Mouse (Mus musculus) MEL (cell line): ENCODE results near the gene Slc35g3. TPM values are rescaled to one million over a fixed set of nuclear protein-coding genes. Genes with fewer than 3 reads are reported as not detected.
A peak's percentile ranks its signal among the peaks of the same experiment; 100 is the strongest.

Source experiments
- DNase-seq: peaks from one replicate; pipeline ENCODE4 v3.0.0; 2011; ENCODE audit warnings: low read depth, low spot score
- H3K27ac ChIP-seq: 2 replicates; pipeline ENCODE4 v1.5.1; 2012; ENCODE audit warnings: low read depth, mild to moderate bottlenecking, control low read depth, low read length, moderate library complexity; ENCODE audit not compliant: control insufficient read depth
- H3K27me3 ChIP-seq, 2 experiments: fragments of 150-350 bp in 1 of 2; sonication (generic) in 1 of 2; 2 replicates each; pipeline ENCODE4 v1.6.1; 2012; ENCODE audit warnings: low read length in 2 of 2, mild to moderate bottlenecking in 2 of 2, improper control_type of control experiment in 1 of 2, moderate library complexity in 1 of 2; ENCODE audit not compliant: insufficient read depth in 2 of 2, control insufficient read depth in 1 of 2
- H3K36me3 ChIP-seq, 2 experiments: 2 replicates each; pipeline ENCODE4 v1.6.1; 2012 to 2014; ENCODE audit warnings: low read length in 2 of 2, improper control_type of control experiment in 1 of 2, inconsistent platforms in 1 of 2, mild to moderate bottlenecking in 1 of 2; ENCODE audit not compliant: insufficient read depth in 2 of 2, control insufficient read depth in 1 of 2
- H3K4me1 ChIP-seq, 2 experiments: fragments of 150-350 bp in 1 of 2; sonication (generic) in 1 of 2; 2 replicates each; pipeline ENCODE4 v1.6.1; 2012; ENCODE audit warnings: low read length in 2 of 2, improper control_type of control experiment in 1 of 2, mild to moderate bottlenecking in 1 of 2; ENCODE audit not compliant: insufficient read depth in 2 of 2, control insufficient read depth in 1 of 2
- H3K4me3 ChIP-seq, 2 experiments: fragments of 150-350 bp in 1 of 2; sonication (generic) in 1 of 2; 2 replicates each; pipeline ENCODE4 v1.5.1; 2012; ENCODE audit warnings: low read depth in 2 of 2, low read length in 2 of 2, mild to moderate bottlenecking in 2 of 2, moderate library complexity in 2 of 2, control low read depth in 1 of 2, improper control_type of control experiment in 1 of 2; ENCODE audit not compliant: control insufficient read depth in 1 of 2, insufficient read depth in 1 of 2
- H3K79me2 ChIP-seq: 2 replicates; pipeline ENCODE4 v1.6.1; 2012; ENCODE audit warnings: mild to moderate bottlenecking, low read length, moderate library complexity; ENCODE audit not compliant: control insufficient read depth, poor library complexity, insufficient read depth
- H3K9ac ChIP-seq: 2 replicates; pipeline ENCODE4 v1.6.1; 2012; ENCODE audit warnings: low read depth, mild to moderate bottlenecking, control low read depth, low read length, moderate library complexity; ENCODE audit not compliant: control insufficient read depth, poor library complexity, severe bottlenecking
- H3K9me3 ChIP-seq: fragments of 150-350 bp; sonication (generic); replicated peaks from 2 replicates; pipeline ENCODE4 v1.6.1; 2012; ENCODE audit warnings: mild to moderate bottlenecking, low read length, improper control_type of control experiment, moderate library complexity; ENCODE audit not compliant: insufficient read depth
- CHD1 ChIP-seq: IDR thresholded peaks from 2 replicates; pipeline ENCODE4 v1.6.1; 2012; ENCODE audit warnings: low read depth, mild to moderate bottlenecking, inconsistent platforms, low read length, improper control_type of control experiment
- CHD2 ChIP-seq: IDR thresholded peaks from 2 replicates; pipeline ENCODE4 v1.6.1; 2011; ENCODE audit warnings: low read length, improper control_type of control experiment
- CTCF ChIP-seq, 3 experiments: IDR thresholded peaks in 2 of 3; conservative IDR thresholded peaks in 1 of 3; 2 replicates each; pipeline ENCODE4 v1.5.1; 2011 to 2012; ENCODE audit warnings: low read length in 3 of 3, low read depth in 2 of 3, mild to moderate bottlenecking in 2 of 3, improper control_type of control experiment in 1 of 3, inconsistent platforms in 1 of 3, mixed read lengths in 1 of 3, moderate library complexity in 1 of 3; ENCODE audit not compliant: control insufficient read depth in 1 of 3, insufficient read depth in 1 of 3, poor library complexity in 1 of 3, severe bottlenecking in 1 of 3
- E2F4 ChIP-seq: IDR thresholded peaks from 2 replicates; pipeline ENCODE4 v1.6.1; 2011; ENCODE audit warnings: low read depth, low read length, improper control_type of control experiment, borderline replicate concordance
- ELF1 ChIP-seq: IDR thresholded peaks from 2 replicates; pipeline ENCODE4 v1.6.1; 2014; ENCODE audit warnings: low read depth, mild to moderate bottlenecking, inconsistent platforms, low read length, improper control_type of control experiment, moderate library complexity
- EP300 ChIP-seq, 2 experiments: IDR thresholded peaks; 2 replicates each; pipeline ENCODE4 v1.6.1; 2011; ENCODE audit warnings: improper control_type of control experiment in 2 of 2, low read length in 2 of 2, low read depth in 1 of 2, mild to moderate bottlenecking in 1 of 2
- ETS1 ChIP-seq: IDR thresholded peaks from 2 replicates; pipeline ENCODE4 v1.6.1; 2012; ENCODE audit warnings: low read depth, mild to moderate bottlenecking, inconsistent platforms, low read length, improper control_type of control experiment, moderate library complexity
- GABPA ChIP-seq: IDR thresholded peaks from 2 replicates; pipeline ENCODE4 v1.6.1; 2012; ENCODE audit warnings: low read depth, mild to moderate bottlenecking, inconsistent platforms, low read length, improper control_type of control experiment, moderate library complexity
- GATA1 ChIP-seq: IDR thresholded peaks from 2 replicates; pipeline ENCODE4 v1.6.1; 2011; ENCODE audit warnings: low read depth, low read length, improper control_type of control experiment
- HCFC1 ChIP-seq: IDR thresholded peaks from 2 replicates; pipeline ENCODE4 v1.6.1; 2012; ENCODE audit warnings: low read depth, mild to moderate bottlenecking, inconsistent platforms, low read length, improper control_type of control experiment, moderate library complexity
- KAT2A ChIP-seq: conservative IDR thresholded peaks from 2 replicates; pipeline ENCODE4 v1.6.1; 2012; ENCODE audit warnings: low read depth, low read length, improper control_type of control experiment, inconsistent platforms
- MAFK ChIP-seq: IDR thresholded peaks from 2 replicates; pipeline ENCODE4 v1.6.1; 2011; ENCODE audit warnings: low read depth, mild to moderate bottlenecking, low read length, improper control_type of control experiment, borderline replicate concordance
- MAX ChIP-seq: IDR thresholded peaks from 2 replicates; pipeline ENCODE4 v1.6.1; 2011; ENCODE audit warnings: low read length, improper control_type of control experiment
- MAZ ChIP-seq: IDR thresholded peaks from 2 replicates; pipeline ENCODE4 v1.6.1; 2012; ENCODE audit warnings: low read depth, mild to moderate bottlenecking, inconsistent platforms, low read length, improper control_type of control experiment
- MEF2A ChIP-seq: IDR thresholded peaks from 2 replicates; pipeline ENCODE4 v1.6.1; 2014; ENCODE audit warnings: low read depth, mild to moderate bottlenecking, inconsistent platforms, low read length, improper control_type of control experiment; ENCODE audit not compliant: poor library complexity, insufficient replicate concordance, severe bottlenecking; ENCODE audit errors: extremely low read depth
- MXI1 ChIP-seq: IDR thresholded peaks from 2 replicates; pipeline ENCODE4 v1.6.1; 2011; ENCODE audit warnings: mild to moderate bottlenecking, low read depth, low read length, improper control_type of control experiment
- MYB ChIP-seq: IDR thresholded peaks from 2 replicates; pipeline ENCODE4 v1.6.1; 2011; ENCODE audit warnings: mild to moderate bottlenecking, low read depth, low read length, improper control_type of control experiment
- MYC ChIP-seq: IDR thresholded peaks from 2 replicates; pipeline ENCODE4 v1.6.1; 2011; ENCODE audit warnings: low read depth, mild to moderate bottlenecking, low read length, improper control_type of control experiment, moderate library complexity
- NELFE ChIP-seq: IDR thresholded peaks from 2 replicates; pipeline ENCODE4 v1.6.1; 2011; ENCODE audit warnings: low read depth, low read length, improper control_type of control experiment
- NRF1 ChIP-seq: IDR thresholded peaks from 2 replicates; pipeline ENCODE4 v1.6.1; 2014; ENCODE audit warnings: low read depth, mild to moderate bottlenecking, inconsistent platforms, low read length, improper control_type of control experiment, moderate library complexity; ENCODE audit not compliant: poor library complexity, insufficient read depth, severe bottlenecking
- POLR2A ChIP-seq, 2 experiments: IDR thresholded peaks; 2 replicates each; pipeline ENCODE4 v1.6.1; 2011 to 2012; ENCODE audit warnings: low read length in 2 of 2, mild to moderate bottlenecking in 2 of 2, control low read depth in 1 of 2, improper control_type of control experiment in 1 of 2, low read depth in 1 of 2, moderate library complexity in 1 of 2; ENCODE audit not compliant: control insufficient read depth in 1 of 2, insufficient read depth in 1 of 2, poor library complexity in 1 of 2
- POLR2AphosphoS2 ChIP-seq: IDR thresholded peaks from 2 replicates; pipeline ENCODE4 v1.6.1; 2011; ENCODE audit warnings: low read length, improper control_type of control experiment
- POLR2AphosphoS5 ChIP-seq: IDR thresholded peaks from 2 replicates; pipeline ENCODE4 v1.6.1; 2012; ENCODE audit warnings: low read depth, borderline replicate concordance, mild to moderate bottlenecking, inconsistent platforms, low read length, moderate library complexity, mixed read lengths
- RAD21 ChIP-seq: IDR thresholded peaks from 2 replicates; pipeline ENCODE4 v1.6.1; 2011; ENCODE audit warnings: mild to moderate bottlenecking, low read depth, low read length, improper control_type of control experiment
- RCOR1 ChIP-seq: IDR thresholded peaks from 2 replicates; pipeline ENCODE4 v1.6.1; 2012; ENCODE audit warnings: low read depth, mild to moderate bottlenecking, inconsistent platforms, low read length, improper control_type of control experiment
- SIN3A ChIP-seq: IDR thresholded peaks from 2 replicates; pipeline ENCODE4 v1.6.1; 2012; ENCODE audit warnings: low read length, improper control_type of control experiment, inconsistent platforms
- SMC3 ChIP-seq: IDR thresholded peaks from 2 replicates; pipeline ENCODE4 v1.6.1; 2011; ENCODE audit warnings: low read depth, low read length, improper control_type of control experiment
- TAL1 ChIP-seq: IDR thresholded peaks from 2 replicates; pipeline ENCODE4 v1.6.1; 2012; ENCODE audit warnings: mild to moderate bottlenecking, inconsistent platforms, low read length, moderate library complexity, mixed read lengths
- TBP ChIP-seq: IDR thresholded peaks from 2 replicates; pipeline ENCODE4 v1.8.0; 2011; ENCODE audit warnings: low read depth, low read length, improper control_type of control experiment
- TCF12 ChIP-seq: IDR thresholded peaks from 2 replicates; pipeline ENCODE4 v1.6.1; 2014; ENCODE audit warnings: low read depth, mild to moderate bottlenecking, inconsistent platforms, low read length, improper control_type of control experiment, moderate library complexity
- UBTF ChIP-seq: IDR thresholded peaks from 2 replicates; pipeline ENCODE4 v1.6.1; 2012; ENCODE audit warnings: low read depth, mild to moderate bottlenecking, inconsistent platforms, low read length, improper control_type of control experiment, moderate library complexity, borderline replicate concordance; ENCODE audit not compliant: insufficient read depth
- USF1 ChIP-seq: IDR thresholded peaks from 2 replicates; pipeline ENCODE4 v1.6.1; 2014; ENCODE audit warnings: low read depth, mild to moderate bottlenecking, inconsistent platforms, low read length, improper control_type of control experiment, moderate library complexity
- USF2 ChIP-seq, 2 experiments: IDR thresholded peaks; 2 replicates each; pipeline ENCODE4 v1.6.1; 2011 to 2012; ENCODE audit warnings: improper control_type of control experiment in 2 of 2, low read length in 2 of 2, borderline replicate concordance in 1 of 2, inconsistent platforms in 1 of 2, low read depth in 1 of 2, mild to moderate bottlenecking in 1 of 2; ENCODE audit not compliant: insufficient read depth in 1 of 2
- ZC3H11A ChIP-seq: IDR thresholded peaks from 2 replicates; pipeline ENCODE4 v1.6.1; 2012; ENCODE audit warnings: low read depth, mild to moderate bottlenecking, inconsistent platforms, low read length, improper control_type of control experiment
- ZKSCAN1 ChIP-seq: IDR thresholded peaks from 2 replicates; pipeline ENCODE4 v1.6.1; 2012; ENCODE audit warnings: low read depth, mild to moderate bottlenecking, inconsistent platforms, low read length, improper control_type of control experiment, moderate library complexity
- ZNF384 ChIP-seq: IDR thresholded peaks from 2 replicates; pipeline ENCODE4 v1.6.1; 2012; ENCODE audit warnings: low read depth, mild to moderate bottlenecking, inconsistent platforms, low read length, improper control_type of control experiment
- polyA plus RNA-seq, 2 experiments: library from polyadenylated mRNA; stranded (reverse) in 1 of 2; unstranded in 1 of 2; fragments of >175 nt in 1 of 2; fragments of >200 nt in 1 of 2; gene quantifications; 2 replicates each; pipeline versions ENCODE4 v1.2.1 to v1.2.4; 2012; ENCODE audit warnings: low replicate concordance in 2 of 2, low read depth in 1 of 2; ENCODE audit not compliant: insufficient read length in 2 of 2, insufficient read depth in 1 of 2, missing spikeins in 1 of 2
- total RNA-seq: library from RNA; depleted of rRNA; stranded (reverse); fragments of 300-350 nt; gene quantifications from 2 replicates; pipeline ENCODE4 v1.2.3, GENCODE M21; 2012

The Slc35g3 gene
- total and polyA plus RNA-seq, 3 experiments: 0.08 to 0.22 TPM; not detected in 1

GRCm38 (mm10) chr11:69799394-69800137 lies 37.8 kb upstream of the Slc35g3 start:
- Histone ChIP-seq H3K79me2 (peaks cover 8% of the 10 kb centered on the region; the same call in 1 of the 2 replicates), H3K4me3 (peak overlapping the region; percentile 58 to 89), H3K4me1 (peaks cover 8 to 20% of the 10 kb centered on the region in 2 experiments), H3K36me3 (peaks cover 0 to 11% of the 10 kb centered on the region in 2 experiments; a peak in 2 of 4 replicates), H3K9me3 (no peaks in the 10 kb centered on the region), H3K27ac (peak overlapping the region; percentile 74), H3K27me3 (no peaks in the 10 kb centered on the region), H3K9ac (peak overlapping the region; percentile 77)
- peak; percentile 92 for DNase-seq
- TF ChIP-seq GATA1: no peak; the same call in 1 of the 2 replicates
- TF ChIP-seq GABPA: no peak
- no peak for TF ChIP-seq ZKSCAN1
- TF ChIP-seq SMC3: no peak
- no peak for TF ChIP-seq MYC
- TF ChIP-seq USF2 (IDR thresholded peaks at IDR 0.05; ENCODE audit: borderline replicate concordance in 1 of 2, insufficient read depth in 1 of 2, low read depth in 1 of 2, low read length in 2 of 2): no peak
- TF ChIP-seq TBP: 0 out of 2 replicates have a peak, but pooled peaks have one; percentile 24
- TF ChIP-seq POLR2A (IDR thresholded peaks at IDR 0.05; ENCODE audit: control insufficient read depth in 1 of 2, insufficient read depth in 1 of 2, low read depth in 1 of 2, low read length in 2 of 2, poor library complexity in 1 of 2): no peak
- TF ChIP-seq NELFE: no peak; the same call in none of the 2 replicates
- no peak for TF ChIP-seq RCOR1
- TF ChIP-seq ZNF384: no peak
- TF ChIP-seq SIN3A: peak; percentile 15; the same call in 1 of the 2 replicates
- no peak for TF ChIP-seq E2F4
- TF ChIP-seq CTCF (IDR thresholded peaks at IDR 0.05 in 2 of 3, conservative IDR thresholded peaks at IDR 0.05 in 1 of 3; ENCODE audit: control insufficient read depth in 1 of 3, insufficient read depth in 1 of 3, low read depth in 2 of 3, low read length in 3 of 3, poor library complexity in 1 of 3, severe bottlenecking in 1 of 3): no peak
- 0 out of 2 replicates have a peak, but pooled peaks have one; percentile 50 for TF ChIP-seq MXI1
- no peak for TF ChIP-seq UBTF
- TF ChIP-seq CHD1: no peak
- TF ChIP-seq ZC3H11A: no peak
- peak; percentile 44; a peak in 3 of 4 replicates for TF ChIP-seq EP300 (IDR thresholded peaks at IDR 0.05; ENCODE audit: low read depth in 1 of 2, low read length in 2 of 2)
- TF ChIP-seq MEF2A: no peak
- no peak for TF ChIP-seq KAT2A
- TF ChIP-seq ELF1: peak; percentile 66
- TF ChIP-seq TCF12: peak; percentile 62
- no peak for TF ChIP-seq NRF1
- peak; percentile 57; the same call in 1 of the 2 replicates for TF ChIP-seq ETS1
- TF ChIP-seq MYB: no peak
- no peak for TF ChIP-seq MAX
- TF ChIP-seq POLR2AphosphoS2: no peak
- TF ChIP-seq USF1: no peak
- peak; percentile 51 for TF ChIP-seq CHD2
- TF ChIP-seq MAZ: peak; percentile 61; the same call in 1 of the 2 replicates
- TF ChIP-seq MAFK: no peak
- TF ChIP-seq RAD21: no peak
- TF ChIP-seq HCFC1: no peak; the same call in 1 of the 2 replicates
- no peak for TF ChIP-seq TAL1
- no peak for TF ChIP-seq POLR2AphosphoS5
